Mouse (Mus musculus) cerebellum, postnatal 4 days (tissue): ENCODE data around the gene Sec31b.

ENCODE experiments used
- DNase-seq, 2 experiments: peaks; one replicate each; pipeline ENCODE4 v3.0.0; 2022; ENCODE audit warnings: low spot score in 2 of 2, mixed read lengths in 1 of 2

Gene Sec31b

GRCm38 (mm10) chr19:44475268-44475667 lies 70.4 kb downstream of the Sec31b start:
- no peak for DNase-seq

- peak; percentile 60 to 79 for DNase-seq
Measured at GRCm38 (mm10) chr19:44474158-44474557, 71.5 kb downstream of the Sec31b start.
